Mouse (Mus musculus): ENCODE measurements around the gene Tgfb2. TPM values are rescaled to one million over a fixed set of nuclear protein-coding genes. Genes with fewer than 3 reads are reported as not detected.

Tgfb2 gene
- polyA plus RNA-seq, 1 experiment from 2014 or later, result 50.0 TPM

DNA sequence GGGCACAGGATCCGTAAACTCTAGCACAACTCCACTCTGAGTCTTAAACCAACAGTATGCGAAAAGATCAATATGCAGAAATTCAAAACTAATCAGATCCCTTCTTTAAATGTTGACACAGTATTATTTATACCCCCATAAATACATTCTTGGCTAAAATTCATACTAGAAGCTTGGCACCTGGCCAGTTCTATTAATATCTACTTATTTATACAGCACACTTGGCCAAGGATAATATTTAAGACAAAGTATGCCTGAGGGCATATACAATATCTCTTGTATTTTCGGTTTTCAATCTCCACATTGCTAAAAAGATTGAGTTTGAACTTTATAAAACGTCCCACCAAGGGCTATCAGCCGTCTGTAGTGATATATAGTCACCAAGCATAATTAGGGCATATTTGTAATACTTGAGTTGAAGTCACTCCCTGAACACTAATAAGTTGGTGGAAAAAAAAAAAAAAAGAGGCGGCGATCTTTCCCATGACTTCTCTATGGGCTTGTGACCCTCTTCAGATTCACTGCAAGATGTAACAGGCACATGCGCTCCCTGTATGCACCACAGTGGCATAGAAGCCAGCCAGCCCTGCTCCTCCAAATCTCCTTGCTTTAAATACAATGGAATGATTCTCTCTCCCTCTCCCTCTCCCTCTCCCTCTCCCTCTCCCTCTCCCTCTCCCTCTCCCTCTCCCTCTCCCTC is 4.4 kb downstream of the Tgfb2 start:
- H3K9ac ChIP-seq (ENCODE audit: low read length), result peak overlapping the region; percentile 52
- H3K27ac ChIP-seq (replicated peaks in 1 of 2; ENCODE audit: control insufficient read depth in 1 of 2, insufficient read depth in 1 of 2, low read depth in 2 of 2, low read length in 2 of 2), result peak overlapping the region; percentile 52 to 67; a peak in 3 of 4 replicates
- H3K4me2 ChIP-seq (ENCODE audit: low read length), result peak overlapping the region; percentile 55
- H3K9me3 ChIP-seq (ENCODE audit: control insufficient read depth, low read length), result no peaks in the 10 kb centered on the region
- H3K27me3 ChIP-seq (ENCODE audit: control insufficient read depth, insufficient read depth, low read length), result no peaks in the 10 kb centered on the region
- H3K4me1 ChIP-seq (ENCODE audit: control insufficient read depth in 2 of 2, insufficient read depth in 2 of 2, low read length in 2 of 2), result peaks cover 6 to 28% of the 10 kb centered on the region in 2 experiments; a peak in 3 of 4 replicates
- 0 out of 2 replicates have a peak, but pooled peaks cover 2% of the 10 kb centered on the region for H3K36me3 ChIP-seq (ENCODE audit: control insufficient read depth, insufficient read depth, low read length)
- WGBS, result 39% methylated on average over 8 of the region's 8 CpGs
- ATAC-seq (ENCODE audit: insufficient number of reproducible peaks, insufficient read depth, low FRiP score, low read depth), result no peak
- H3K4me3 ChIP-seq (ENCODE audit: control insufficient read depth in 1 of 2, insufficient read depth in 1 of 2, low read depth in 1 of 2, low read length in 2 of 2), result peak overlapping the region; percentile 11 to 17; a peak in 1 of 4 replicates

DNA sequence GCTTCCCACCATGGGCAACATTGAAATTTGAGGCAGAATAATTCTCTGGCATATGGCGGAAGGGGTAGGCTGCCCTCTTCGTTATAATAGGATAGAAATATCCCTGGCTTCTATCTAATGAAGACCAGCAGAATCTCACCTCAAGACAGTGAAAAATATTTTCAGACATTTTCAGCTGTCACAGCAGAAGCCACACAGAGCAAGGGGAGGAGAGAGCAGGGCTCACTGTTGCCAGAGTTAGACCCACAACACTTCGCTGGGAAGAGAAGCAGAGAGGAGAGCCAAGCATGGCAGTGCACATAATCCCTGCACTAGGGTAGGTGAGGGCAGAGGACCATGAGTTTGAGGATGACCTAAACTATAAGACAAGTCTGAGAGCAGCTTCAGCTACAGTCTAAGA is 5.3 kb downstream of the Tgfb2 start:
- Histone ChIP-seq H3K9ac (ENCODE audit: low read length) (no peak overlapping the region; the same call in 1 of the 2 replicates), H3K4me2 (ENCODE audit: low read length) (peak overlapping the region; percentile 55), H3K9me3 (ENCODE audit: control insufficient read depth, low read length) (no peaks in the 10 kb centered on the region), H3K27ac (replicated peaks in 1 of 2; ENCODE audit: control insufficient read depth in 1 of 2, insufficient read depth in 1 of 2, low read depth in 2 of 2, low read length in 2 of 2) (0 out of 4 replicates have a peak overlapping the region, but pooled peaks of 1 of the 2 experiments have one; percentile 8), H3K4me1 (ENCODE audit: control insufficient read depth in 2 of 2, insufficient read depth in 2 of 2, low read length in 2 of 2) (peaks cover 9 to 33% of the 10 kb centered on the region in 2 experiments), H3K36me3 (ENCODE audit: control insufficient read depth, insufficient read depth, low read length) (0 out of 2 replicates have a peak, but pooled peaks cover 2% of the 10 kb centered on the region), H3K4me3 (ENCODE audit: control insufficient read depth in 1 of 2, insufficient read depth in 1 of 2, low read depth in 1 of 2, low read length in 2 of 2) (no peak overlapping the region), H3K27me3 (ENCODE audit: control insufficient read depth, insufficient read depth, low read length) (no peaks in the 10 kb centered on the region)
- ATAC-seq (ENCODE audit: insufficient number of reproducible peaks, insufficient read depth, low FRiP score, low read depth), result no peak
- WGBS, result 81% methylated on average over 3 of the region's 3 CpGs

DNA sequence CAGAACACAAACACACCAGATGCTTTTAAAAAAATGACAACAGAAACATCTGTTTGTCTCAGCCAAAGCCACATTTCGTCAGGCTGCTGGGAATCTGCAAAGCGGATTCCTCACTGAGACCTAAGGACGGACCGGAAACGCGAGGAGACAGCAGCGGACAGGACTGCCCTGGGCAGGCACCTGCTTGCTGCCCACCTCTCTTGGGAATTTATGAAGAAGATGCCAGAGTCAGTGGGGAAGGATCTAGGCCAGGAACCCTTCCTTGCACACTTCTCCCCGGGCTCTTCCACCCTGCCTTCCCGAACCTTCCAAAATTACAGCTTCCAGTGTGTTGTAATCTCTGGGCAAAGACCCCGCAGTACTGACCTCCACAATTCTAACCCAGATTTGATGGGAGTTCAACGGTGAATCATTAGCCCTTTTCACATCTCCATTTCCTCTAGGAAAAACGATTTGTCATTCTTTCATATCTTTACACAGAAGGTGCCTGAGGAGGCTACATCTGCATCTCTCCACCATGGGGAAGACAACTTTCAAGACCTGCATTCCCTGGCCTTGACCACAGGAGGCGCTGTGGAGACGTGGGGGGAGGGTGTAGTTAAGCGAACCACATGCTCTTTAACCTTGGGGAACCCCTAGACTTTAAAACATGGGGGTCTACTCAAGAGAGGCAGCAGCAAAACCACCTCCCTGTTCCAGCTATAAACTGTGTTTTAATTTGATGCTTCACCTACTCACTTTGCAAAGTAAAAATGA is 7.0 kb downstream of the Tgfb2 start:
- ATAC-seq (ENCODE audit: insufficient number of reproducible peaks, insufficient read depth, low FRiP score, low read depth), result no peak
- Histone ChIP-seq H3K27ac (replicated peaks in 1 of 2; ENCODE audit: control insufficient read depth in 1 of 2, insufficient read depth in 1 of 2, low read depth in 2 of 2, low read length in 2 of 2) (no peak overlapping the region), H3K4me3 (ENCODE audit: control insufficient read depth in 1 of 2, insufficient read depth in 1 of 2, low read depth in 1 of 2, low read length in 2 of 2) (no peak overlapping the region), H3K36me3 (ENCODE audit: control insufficient read depth, insufficient read depth, low read length) (0 out of 2 replicates have a peak, but pooled peaks cover 2% of the 10 kb centered on the region), H3K9me3 (ENCODE audit: control insufficient read depth, low read length) (no peaks in the 10 kb centered on the region), H3K27me3 (ENCODE audit: control insufficient read depth, insufficient read depth, low read length) (no peaks in the 10 kb centered on the region), H3K4me1 (ENCODE audit: control insufficient read depth in 2 of 2, insufficient read depth in 2 of 2, low read length in 2 of 2) (peaks cover 14 to 42% of the 10 kb centered on the region in 2 experiments), H3K9ac (ENCODE audit: low read length) (no peak overlapping the region), H3K4me2 (ENCODE audit: low read length) (no peak overlapping the region)
- WGBS, result 80% methylated on average over 15 of the region's 15 CpGs

DNA sequence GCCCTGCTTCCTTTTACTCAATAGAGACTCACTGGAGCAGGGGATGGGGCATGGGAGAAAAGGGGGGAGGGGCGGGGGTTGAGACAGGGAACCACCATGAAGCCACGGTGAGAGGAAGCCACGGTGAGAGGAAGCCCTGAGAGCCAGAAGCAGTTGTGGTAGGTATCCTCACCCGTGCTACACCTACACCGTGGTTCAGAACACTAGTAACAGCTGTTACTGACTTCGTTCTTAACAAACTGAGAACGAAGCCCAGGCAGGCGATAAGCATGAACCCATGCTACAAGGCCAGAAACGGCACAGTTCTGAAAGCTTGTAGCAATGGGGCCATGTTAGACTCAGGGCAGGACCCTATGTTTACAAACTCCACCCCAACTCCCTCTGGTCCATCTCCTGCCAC is 9.6 kb downstream of the Tgfb2 start:
- 72% methylated on average over 9 of the region's 9 CpGs for WGBS
- Histone ChIP-seq H3K27me3 (ENCODE audit: control insufficient read depth, insufficient read depth, low read length) (no peaks in the 10 kb centered on the region), H3K27ac (replicated peaks in 1 of 2; ENCODE audit: control insufficient read depth in 1 of 2, insufficient read depth in 1 of 2, low read depth in 2 of 2, low read length in 2 of 2) (peak overlapping the region in 1 of 2 experiments; percentile 39; a peak in 1 of 4 replicates), H3K36me3 (ENCODE audit: control insufficient read depth, insufficient read depth, low read length) (0 out of 2 replicates have a peak, but pooled peaks cover 8% of the 10 kb centered on the region), H3K4me2 (ENCODE audit: low read length) (no peak overlapping the region), H3K4me1 (ENCODE audit: control insufficient read depth in 2 of 2, insufficient read depth in 2 of 2, low read length in 2 of 2) (peaks cover 14 to 33% of the 10 kb centered on the region in 2 experiments), H3K4me3 (ENCODE audit: control insufficient read depth in 1 of 2, insufficient read depth in 1 of 2, low read depth in 1 of 2, low read length in 2 of 2) (no peak overlapping the region), H3K9ac (ENCODE audit: low read length) (0 out of 2 replicates have a peak overlapping the region, but pooled peaks have one; percentile 1), H3K9me3 (ENCODE audit: control insufficient read depth, low read length) (no peaks in the 10 kb centered on the region)
- no peak for ATAC-seq (ENCODE audit: insufficient number of reproducible peaks, insufficient read depth, low FRiP score, low read depth)

DNA sequence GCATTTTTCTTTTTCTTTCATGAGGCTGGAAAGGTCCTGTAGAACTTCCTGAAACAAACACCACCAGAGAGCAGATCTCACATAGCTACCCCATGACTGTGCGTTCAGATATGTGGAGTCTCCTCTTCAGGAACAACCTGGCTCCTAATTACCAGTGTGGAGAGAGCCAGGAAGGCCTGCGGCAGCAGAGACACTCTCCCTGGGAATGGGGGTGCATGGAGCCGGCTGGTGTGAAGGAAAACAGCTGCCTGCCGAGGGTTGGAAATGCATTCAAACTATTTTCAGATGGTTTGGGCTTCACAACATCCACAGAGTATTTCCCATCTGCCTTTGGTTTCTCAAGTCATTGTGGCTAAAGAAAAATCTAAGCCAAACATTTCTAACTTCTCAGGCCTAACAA is 10.4 kb downstream of the Tgfb2 start:
- Histone ChIP-seq H3K9ac (ENCODE audit: low read length) (0 out of 2 replicates have a peak overlapping the region, but pooled peaks have one; percentile 1), H3K27ac (replicated peaks in 1 of 2; ENCODE audit: control insufficient read depth in 1 of 2, insufficient read depth in 1 of 2, low read depth in 2 of 2, low read length in 2 of 2) (peak overlapping the region; percentile 1 to 39; a peak in 3 of 4 replicates), H3K36me3 (ENCODE audit: control insufficient read depth, insufficient read depth, low read length) (0 out of 2 replicates have a peak, but pooled peaks cover 8% of the 10 kb centered on the region), H3K27me3 (ENCODE audit: control insufficient read depth, insufficient read depth, low read length) (no peaks in the 10 kb centered on the region), H3K4me2 (ENCODE audit: low read length) (no peak overlapping the region), H3K4me1 (ENCODE audit: control insufficient read depth in 2 of 2, insufficient read depth in 2 of 2, low read length in 2 of 2) (peaks cover 12 to 24% of the 10 kb centered on the region in 2 experiments), H3K9me3 (ENCODE audit: control insufficient read depth, low read length) (no peaks in the 10 kb centered on the region), H3K4me3 (ENCODE audit: control insufficient read depth in 1 of 2, insufficient read depth in 1 of 2, low read depth in 1 of 2, low read length in 2 of 2) (no peak overlapping the region)
- no peak for ATAC-seq (ENCODE audit: insufficient number of reproducible peaks, insufficient read depth, low FRiP score, low read depth)
- 22% methylated on average over 4 of the region's 4 CpGs for WGBS

DNA sequence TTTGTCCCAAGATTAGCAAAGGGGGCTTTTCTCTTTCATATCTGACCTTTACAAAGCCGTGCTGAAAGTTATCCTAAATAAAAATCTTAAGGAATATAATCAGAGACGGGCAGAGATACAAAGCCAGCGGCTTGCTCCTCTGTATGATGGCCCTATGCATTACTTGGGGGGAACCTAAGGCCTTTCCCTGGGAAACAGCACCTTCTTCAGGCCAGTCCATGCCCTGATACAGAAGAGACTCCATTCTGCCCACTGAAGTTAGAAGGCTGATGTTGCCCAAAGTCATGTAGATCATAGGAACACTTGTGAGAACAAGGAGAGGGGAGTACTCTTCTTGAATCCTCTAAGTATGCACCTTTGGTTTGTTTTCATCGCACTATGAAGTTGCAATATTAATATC is 13.4 kb downstream of the Tgfb2 start:
- H3K36me3 ChIP-seq (ENCODE audit: control insufficient read depth, insufficient read depth, low read length), result 0 out of 2 replicates have a peak, but pooled peaks cover 6% of the 10 kb centered on the region
- WGBS, result 74% methylated on average over 4 of the region's 4 CpGs
- H3K4me1 ChIP-seq (ENCODE audit: control insufficient read depth in 2 of 2, insufficient read depth in 2 of 2, low read length in 2 of 2), result peaks cover 14 to 28% of the 10 kb centered on the region in 2 experiments
- no peak overlapping the region for H3K9ac ChIP-seq (ENCODE audit: low read length)
- H3K27me3 ChIP-seq (ENCODE audit: control insufficient read depth, insufficient read depth, low read length), result no peaks in the 10 kb centered on the region
- ATAC-seq (ENCODE audit: insufficient number of reproducible peaks, insufficient read depth, low FRiP score, low read depth), result no peak
- no peak overlapping the region for H3K27ac ChIP-seq (replicated peaks in 1 of 2; ENCODE audit: control insufficient read depth in 1 of 2, insufficient read depth in 1 of 2, low read depth in 2 of 2, low read length in 2 of 2)
- no peaks in the 10 kb centered on the region for H3K9me3 ChIP-seq (ENCODE audit: control insufficient read depth, low read length)
- H3K4me3 ChIP-seq (ENCODE audit: control insufficient read depth in 1 of 2, insufficient read depth in 1 of 2, low read depth in 1 of 2, low read length in 2 of 2), result no peak overlapping the region
- no peak overlapping the region for H3K4me2 ChIP-seq (ENCODE audit: low read length)

DNA sequence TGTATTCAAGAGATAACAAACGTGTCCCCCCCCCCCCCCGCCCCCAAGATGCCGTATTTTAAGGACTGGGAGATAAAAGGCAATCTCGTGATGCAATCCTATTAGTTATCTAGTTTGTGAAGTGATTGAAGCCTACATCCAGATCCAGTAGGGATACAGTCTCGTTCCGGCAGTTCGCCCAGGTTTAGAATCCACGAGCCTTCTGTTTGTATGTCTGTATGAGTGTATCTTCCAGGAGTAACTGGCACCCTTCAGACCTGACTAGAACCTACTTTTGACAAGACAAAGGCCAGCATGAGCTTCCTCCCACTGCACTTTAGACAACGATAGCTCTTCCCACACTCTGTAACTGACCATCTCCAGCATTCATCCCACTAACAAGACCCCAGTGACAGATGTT is 14.1 kb downstream of the Tgfb2 start:
- no peak overlapping the region for H3K9ac ChIP-seq (ENCODE audit: low read length)
- ATAC-seq (ENCODE audit: insufficient number of reproducible peaks, insufficient read depth, low FRiP score, low read depth), result no peak
- H3K4me2 ChIP-seq (ENCODE audit: low read length), result no peak overlapping the region
- 80% methylated on average over 9 of the region's 9 CpGs for WGBS
- no peaks in the 10 kb centered on the region for H3K9me3 ChIP-seq (ENCODE audit: control insufficient read depth, low read length)
- H3K27ac ChIP-seq (replicated peaks in 1 of 2; ENCODE audit: control insufficient read depth in 1 of 2, insufficient read depth in 1 of 2, low read depth in 2 of 2, low read length in 2 of 2), result no peak overlapping the region
- H3K27me3 ChIP-seq (ENCODE audit: control insufficient read depth, insufficient read depth, low read length), result no peaks in the 10 kb centered on the region
- H3K36me3 ChIP-seq (ENCODE audit: control insufficient read depth, insufficient read depth, low read length), result 0 out of 2 replicates have a peak, but pooled peaks cover 6% of the 10 kb centered on the region
- no peak overlapping the region for H3K4me3 ChIP-seq (ENCODE audit: control insufficient read depth in 1 of 2, insufficient read depth in 1 of 2, low read depth in 1 of 2, low read length in 2 of 2)
- peaks cover 17 to 33% of the 10 kb centered on the region in 2 experiments for H3K4me1 ChIP-seq (ENCODE audit: control insufficient read depth in 2 of 2, insufficient read depth in 2 of 2, low read length in 2 of 2)
